Mouse (Mus musculus): ENCODE data around the gene Zfc3h1.

Zfc3h1 gene

GRCm38 (mm10) chr10:115475000-115475550, 90.3 kb downstream of the Zfc3h1 start:
- no peak for DNase-seq (ENCODE audit: low read depth, low spot score)

- DNase-seq (ENCODE audit: low read depth, low spot score), result no peak
Measured at GRCm38 (mm10) chr10:115476506-115476905, 91.7 kb downstream of the Zfc3h1 start.

- DNase-seq (ENCODE audit: low read depth, low spot score), result no peak
Measured at GRCm38 (mm10) chr10:115478441-115479141, 93.8 kb downstream of the Zfc3h1 start.

All from retina, postnatal 7 days (tissue).